Mouse (Mus musculus): ENCODE measurements around the gene Sox8. TPM values are rescaled to one million over a fixed set of nuclear protein-coding genes. Genes with fewer than 3 reads are reported as not detected.

Sox8 gene
- total and polyA plus RNA-seq, 3 experiments: not detected

DNA sequence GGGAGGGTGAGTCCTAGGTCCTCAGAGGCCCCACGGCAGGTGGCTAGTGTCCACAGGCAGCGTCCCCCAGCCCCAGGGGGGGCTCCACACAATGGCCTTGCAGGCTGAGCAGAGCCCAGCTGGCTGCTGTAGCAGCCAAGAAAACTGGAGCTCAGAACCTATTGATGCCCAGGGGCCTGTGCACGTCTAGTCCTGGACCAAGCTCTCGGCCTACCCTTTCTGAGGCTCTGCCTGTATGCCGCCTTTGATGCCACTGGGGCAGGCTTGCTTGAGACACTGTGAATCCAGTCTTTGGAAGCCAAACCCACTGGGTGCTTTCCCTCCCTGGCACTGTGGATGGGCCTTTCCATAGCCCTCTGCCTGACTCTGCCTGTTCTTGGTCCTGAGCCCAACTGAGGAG is 51.0 kb downstream of the Sox8 start:
- no peak for DNase-seq (ENCODE audit: low read depth, low spot score)
- no peak for TF ChIP-seq ZKSCAN1 (IDR thresholded peaks at IDR 0.05; ENCODE audit: low read depth, low read length)
- TF ChIP-seq NRF1 (IDR thresholded peaks at IDR 0.05; ENCODE audit: insufficient read depth, low read depth, low read length, poor library complexity, severe bottlenecking): no peak
- TF ChIP-seq HCFC1 (IDR thresholded peaks at IDR 0.05; ENCODE audit: low read depth, low read length): no peak
- TF ChIP-seq SIN3A (IDR thresholded peaks at IDR 0.05; ENCODE audit: low read length): no peak
- TF ChIP-seq BHLHE40 (IDR thresholded peaks at IDR 0.05; ENCODE audit: borderline replicate concordance, low read depth, low read length): no peak
- TF ChIP-seq MYC (IDR thresholded peaks at IDR 0.05; ENCODE audit: low read depth, low read length): no peak
- no peak for TF ChIP-seq ZC3H11A (IDR thresholded peaks at IDR 0.05; ENCODE audit: low read depth, low read length)
- TF ChIP-seq TAL1 (IDR thresholded peaks at IDR 0.05; ENCODE audit: low read length): no peak
- no peak for TF ChIP-seq UBTF (IDR thresholded peaks at IDR 0.05; ENCODE audit: borderline replicate concordance, insufficient read depth, low read depth, low read length)
- TF ChIP-seq CTCF (IDR thresholded peaks at IDR 0.05 in 2 of 3, conservative IDR thresholded peaks at IDR 0.05 in 1 of 3; ENCODE audit: control insufficient read depth in 1 of 3, insufficient read depth in 1 of 3, low read depth in 2 of 3, low read length in 3 of 3, poor library complexity in 1 of 3, severe bottlenecking in 1 of 3): no peak
- no peak for TF ChIP-seq E2F4 (IDR thresholded peaks at IDR 0.05; ENCODE audit: borderline replicate concordance, low read depth, low read length)
- no peak for TF ChIP-seq USF2 (IDR thresholded peaks at IDR 0.05; ENCODE audit: borderline replicate concordance in 1 of 2, insufficient read depth in 1 of 2, low read depth in 1 of 2, low read length in 2 of 2)
- no peak overlapping the region for H3K9ac ChIP-seq (ENCODE audit: control insufficient read depth, low read depth, low read length, poor library complexity, severe bottlenecking)
- H3K4me3 ChIP-seq (ENCODE audit: control insufficient read depth in 1 of 2, insufficient read depth in 1 of 2, low read depth in 2 of 2, low read length in 2 of 2): no peak overlapping the region
- no peak overlapping the region for H3K27ac ChIP-seq (ENCODE audit: control insufficient read depth, low read depth, low read length)
- H3K4me1 ChIP-seq (ENCODE audit: control insufficient read depth in 1 of 2, insufficient read depth in 2 of 2, low read length in 2 of 2): no peaks in the 10 kb centered on the region
- no peaks in the 10 kb centered on the region for H3K79me2 ChIP-seq (ENCODE audit: control insufficient read depth, insufficient read depth, low read length, poor library complexity)
- H3K27me3 ChIP-seq (ENCODE audit: control insufficient read depth in 1 of 2, insufficient read depth in 2 of 2, low read length in 2 of 2): no peaks in the 10 kb centered on the region
- H3K36me3 ChIP-seq (ENCODE audit: control insufficient read depth in 1 of 2, insufficient read depth in 2 of 2, low read length in 2 of 2): no peaks in the 10 kb centered on the region
- H3K9me3 ChIP-seq (replicated peaks; ENCODE audit: insufficient read depth, low read length): no peaks in the 10 kb centered on the region

DNA sequence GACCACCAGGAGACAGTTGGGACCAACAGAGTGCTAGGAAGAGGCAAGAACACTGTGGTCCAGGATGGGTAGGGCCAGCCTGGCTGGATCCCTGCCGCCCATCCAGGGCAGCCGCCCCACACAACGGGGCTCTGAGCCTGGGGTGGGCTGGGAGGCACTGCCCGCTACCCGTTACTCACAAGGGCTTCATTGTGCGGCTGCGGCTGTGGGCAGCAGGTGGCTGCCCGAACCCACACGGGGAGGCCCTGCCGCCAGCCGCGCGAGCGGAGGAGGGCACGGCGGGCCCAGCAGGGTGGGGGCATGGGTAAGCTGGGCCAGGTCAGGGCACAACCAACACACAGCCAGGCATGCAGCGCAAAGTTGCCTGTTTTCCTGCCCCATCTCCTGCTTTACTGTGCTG is 52.3 kb downstream of the Sox8 start:
- Histone ChIP-seq H3K4me3 (ENCODE audit: control insufficient read depth in 1 of 2, insufficient read depth in 1 of 2, low read depth in 2 of 2, low read length in 2 of 2) (no peak overlapping the region), H3K36me3 (ENCODE audit: control insufficient read depth in 1 of 2, insufficient read depth in 2 of 2, low read length in 2 of 2) (no peaks in the 10 kb centered on the region), H3K27ac (ENCODE audit: control insufficient read depth, low read depth, low read length) (no peak overlapping the region), H3K27me3 (ENCODE audit: control insufficient read depth in 1 of 2, insufficient read depth in 2 of 2, low read length in 2 of 2) (no peaks in the 10 kb centered on the region), H3K9me3 (replicated peaks; ENCODE audit: insufficient read depth, low read length) (no peaks in the 10 kb centered on the region), H3K79me2 (ENCODE audit: control insufficient read depth, insufficient read depth, low read length, poor library complexity) (no peaks in the 10 kb centered on the region), H3K4me1 (ENCODE audit: control insufficient read depth in 1 of 2, insufficient read depth in 2 of 2, low read length in 2 of 2) (no peaks in the 10 kb centered on the region), H3K9ac (ENCODE audit: control insufficient read depth, low read depth, low read length, poor library complexity, severe bottlenecking) (no peak overlapping the region)
- TF ChIP-seq ETS1 (IDR thresholded peaks at IDR 0.05; ENCODE audit: low read depth, low read length): no peak
- no peak for TF ChIP-seq SMC3 (IDR thresholded peaks at IDR 0.05; ENCODE audit: low read depth, low read length)
- no peak for TF ChIP-seq HCFC1 (IDR thresholded peaks at IDR 0.05; ENCODE audit: low read depth, low read length)
- TF ChIP-seq POLR2AphosphoS5 (IDR thresholded peaks at IDR 0.05; ENCODE audit: borderline replicate concordance, low read depth, low read length): no peak
- TF ChIP-seq MAX (IDR thresholded peaks at IDR 0.05; ENCODE audit: low read length): no peak
- no peak for TF ChIP-seq MXI1 (IDR thresholded peaks at IDR 0.05; ENCODE audit: low read depth, low read length)
- TF ChIP-seq GABPA (IDR thresholded peaks at IDR 0.05; ENCODE audit: low read depth, low read length): no peak
- no peak for TF ChIP-seq ELF1 (IDR thresholded peaks at IDR 0.05; ENCODE audit: low read depth, low read length)
- TF ChIP-seq RCOR1 (IDR thresholded peaks at IDR 0.05; ENCODE audit: low read depth, low read length): no peak
- TF ChIP-seq MYB (IDR thresholded peaks at IDR 0.05; ENCODE audit: low read depth, low read length): no peak
- no peak for TF ChIP-seq GATA1 (IDR thresholded peaks at IDR 0.05; ENCODE audit: low read depth, low read length)
- no peak for TF ChIP-seq TAL1 (IDR thresholded peaks at IDR 0.05; ENCODE audit: low read length)
- no peak for TF ChIP-seq JUND (IDR thresholded peaks at IDR 0.05; ENCODE audit: low read depth, low read length)
- no peak for TF ChIP-seq NRF1 (IDR thresholded peaks at IDR 0.05; ENCODE audit: insufficient read depth, low read depth, low read length, poor library complexity, severe bottlenecking)
- TF ChIP-seq USF1 (IDR thresholded peaks at IDR 0.05; ENCODE audit: low read depth, low read length): no peak
- TF ChIP-seq MYC (IDR thresholded peaks at IDR 0.05; ENCODE audit: low read depth, low read length): no peak
- no peak for TF ChIP-seq KAT2A (conservative IDR thresholded peaks at IDR 0.05; ENCODE audit: low read depth, low read length)
- TF ChIP-seq E2F4 (IDR thresholded peaks at IDR 0.05; ENCODE audit: borderline replicate concordance, low read depth, low read length): no peak
- no peak for DNase-seq (ENCODE audit: low read depth, low spot score)
